Mouse (Mus musculus): Measurements from ENCODE around the gene Src. TPM values are rescaled to one million over a fixed set of nuclear protein-coding genes. Genes with fewer than 3 reads are reported as not detected.

Src gene
- polyA plus RNA-seq, 1 experiment: 69.8 TPM

DNA sequence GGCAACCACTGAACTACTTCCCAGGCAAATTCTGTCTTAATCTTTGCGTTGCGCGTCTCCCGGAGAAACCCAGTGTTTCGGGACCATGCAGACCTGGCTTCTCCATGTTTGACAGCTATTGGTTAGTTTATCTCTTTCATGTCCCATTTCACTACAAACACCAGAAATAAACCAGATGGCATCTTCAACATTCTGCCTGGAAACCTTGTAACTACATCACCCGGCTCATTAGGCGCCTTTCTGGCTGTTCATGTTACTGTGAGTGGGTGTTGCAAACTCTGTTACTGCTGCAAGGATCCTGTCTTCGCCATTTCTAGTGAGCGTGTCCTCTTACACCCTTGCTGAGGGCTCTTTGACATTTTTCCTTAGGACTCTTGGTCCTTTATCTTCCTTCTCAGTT, 94.6 kb downstream of the Src start:
- WGBS: 88% methylated on average over 9 of the region's 9 CpGs
- DNase-seq (ENCODE audit: low read depth, low spot score): no peak

DNA sequence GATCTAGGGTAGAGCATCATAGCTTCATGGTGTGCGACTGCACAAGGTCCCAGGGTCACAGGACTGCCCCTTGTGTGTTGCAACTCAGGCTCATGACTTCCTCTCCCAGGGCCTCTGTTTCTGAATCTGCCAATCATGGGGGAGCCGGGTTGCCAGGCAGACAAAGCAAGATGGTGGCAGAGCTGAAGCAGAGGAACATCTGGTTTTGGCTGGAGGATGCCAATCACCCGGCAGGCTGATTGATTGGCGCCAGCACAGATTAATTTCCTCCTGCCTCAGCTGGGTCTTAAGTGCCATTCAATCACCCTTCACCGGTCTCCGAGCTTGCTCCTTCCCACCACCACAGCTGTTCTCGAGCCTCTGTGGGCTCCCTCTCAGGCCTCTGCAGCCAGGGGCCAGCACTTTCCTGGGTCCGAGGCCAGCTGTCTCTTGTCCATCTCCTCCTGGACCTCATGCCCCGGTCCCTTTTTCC, 95.5 kb downstream of the Src start:
- DNase-seq (ENCODE audit: low read depth, low spot score): no peak
- WGBS: 62% methylated on average over 9 of the region's 9 CpGs

DNA sequence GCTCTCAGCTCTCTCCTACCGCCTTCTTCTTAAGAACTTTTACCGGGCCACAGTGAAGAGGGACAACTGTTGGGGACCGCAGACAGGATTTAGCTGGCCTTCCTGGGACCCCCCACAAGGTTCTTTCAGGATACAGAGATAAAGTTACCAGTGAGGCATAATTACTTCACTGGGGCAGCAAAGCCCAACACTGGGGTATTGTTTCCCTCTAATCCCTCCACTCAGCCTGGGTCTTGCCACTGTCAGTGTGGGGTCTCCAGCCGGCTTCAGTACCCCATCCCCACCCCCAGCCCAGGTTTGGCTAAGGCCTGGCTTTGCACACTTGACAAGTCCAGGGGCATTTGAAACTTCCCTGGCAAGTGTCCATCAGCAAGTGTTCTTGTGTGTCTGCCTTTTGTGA, 96.1 kb downstream of the Src start:
- WGBS: 37% methylated on average over 4 of the region's 4 CpGs
- no peak for DNase-seq (ENCODE audit: low read depth, low spot score)

DNA sequence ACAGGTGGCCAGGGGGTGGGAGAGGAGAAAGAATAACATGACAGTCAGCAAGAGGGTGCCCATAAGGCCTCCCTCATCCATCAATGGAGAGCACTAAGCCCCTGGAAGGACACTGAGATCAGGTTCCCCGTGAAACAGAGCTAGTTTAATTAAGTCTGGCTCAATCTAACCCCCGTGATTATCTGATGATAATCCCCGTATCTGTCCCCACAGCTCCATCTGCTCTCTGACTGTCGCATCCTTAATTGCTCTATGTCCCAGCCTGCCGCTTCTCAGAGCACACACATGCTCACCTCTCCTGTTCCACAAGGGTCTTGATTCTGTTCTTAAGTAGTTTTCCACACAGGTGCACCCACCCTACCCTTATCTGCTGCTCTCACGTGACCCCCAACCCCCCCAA, 99.3 kb downstream of the Src start:
- no peak for DNase-seq (ENCODE audit: low read depth, low spot score)
- 73% methylated on average over 6 of the region's 6 CpGs for WGBS

DNA sequence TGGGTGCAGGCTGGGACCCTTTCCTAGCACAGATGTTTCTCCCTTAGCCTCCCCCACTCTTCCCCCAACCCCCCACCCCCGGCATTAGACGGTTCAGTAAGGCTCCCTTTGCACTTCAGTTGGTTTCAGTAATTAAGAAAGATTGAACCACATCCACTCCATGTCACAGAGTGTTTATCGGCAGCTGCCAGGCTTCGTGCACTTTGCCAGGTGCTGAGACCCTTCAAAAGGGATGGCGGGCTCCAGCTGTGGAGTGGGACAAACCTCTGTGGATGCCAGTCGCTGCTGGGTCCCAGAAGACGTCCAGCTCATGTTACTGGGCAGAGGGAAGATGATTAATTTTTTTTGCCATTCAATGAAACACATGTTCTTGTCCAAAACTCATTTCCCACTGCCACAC, 100.2 kb downstream of the Src start:
- no peak for DNase-seq (ENCODE audit: low read depth, low spot score)
- 68% methylated on average over 7 of the region's 7 CpGs for WGBS

DNA sequence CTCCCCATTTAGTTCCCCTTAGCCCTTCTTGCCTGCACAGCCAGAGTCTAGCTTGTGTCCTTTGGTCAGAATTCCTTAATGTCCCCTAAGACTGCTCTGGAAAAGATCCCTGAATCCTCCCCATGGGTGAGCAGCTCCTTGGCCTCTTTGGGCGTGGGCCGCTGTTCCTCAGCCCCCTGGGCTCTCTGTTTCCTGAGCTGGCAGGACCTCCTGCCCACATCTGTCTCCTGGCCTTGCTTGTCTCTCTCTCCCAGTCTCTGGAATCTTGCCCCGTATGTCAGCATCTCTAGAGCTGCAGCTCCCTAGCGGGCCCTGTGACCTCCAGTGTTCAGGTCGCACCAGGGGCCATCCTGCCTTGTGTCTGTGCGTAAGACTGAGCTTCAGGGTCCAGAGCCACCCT, 101.2 kb downstream of the Src start:
- 63% methylated on average over 6 of the region's 6 CpGs for WGBS

DNA sequence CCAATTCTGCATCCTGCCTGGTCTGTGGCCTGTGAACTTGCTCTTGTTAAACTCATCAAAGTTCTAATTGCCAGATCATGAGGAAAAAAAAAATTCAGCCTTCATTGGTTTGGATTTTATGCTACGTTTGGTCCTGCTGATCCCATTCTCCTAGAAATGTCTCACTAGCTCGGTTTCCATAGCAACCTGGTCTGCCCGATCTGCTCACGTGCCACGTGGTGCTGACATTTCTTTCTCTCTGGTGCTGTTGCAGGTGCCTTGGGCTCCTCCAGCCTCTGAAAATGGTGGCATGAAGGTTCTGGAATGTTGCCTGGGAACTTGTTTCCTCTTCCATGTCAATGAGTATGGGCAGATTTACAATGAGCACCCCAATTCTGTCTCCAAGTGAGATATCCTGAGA, 102.3 kb downstream of the Src start:
- DNase-seq (ENCODE audit: low read depth, low spot score): no peak
- 30% methylated on average over 5 of the region's 5 CpGs for WGBS

More for the DNA sequence above, 101.2 kb downstream of the Src start:
- no peak for DNase-seq (ENCODE audit: low read depth, low spot score)

Other genes with a start within 250 kb of the Src start
- 5.0 and 9.5 TPM in 2 replicates for gene Rbl1, start 213.9 kb upstream of the Src start, polyA plus RNA-seq (2012; rRNA removed)
- 322 and 331 TPM in 2 replicates for gene Rpn2, start 139.4 kb upstream of the Src start, polyA plus RNA-seq (2012; rRNA removed)
- gene Mroh8, start 138.9 kb upstream of the Src start, polyA plus RNA-seq (2012; rRNA removed): 0.10 and 0.25 TPM in 2 replicates
- gene Ghrh, start 70.9 kb upstream of the Src start, polyA plus RNA-seq (2012; rRNA removed): 0.22 TPM in 1 of 2 replicates, not detected in the other
- gene Manbal, start 50.9 kb upstream of the Src start, polyA plus RNA-seq (2012; rRNA removed): 64.9 and 72.3 TPM in 2 replicates
- gene Nnat, start 141.6 kb downstream of the Src start, polyA plus RNA-seq (2012; rRNA removed): 14.6 and 19.9 TPM in 2 replicates
- 33.2 and 43.3 TPM in 2 replicates for gene Blcap, start 152.8 kb downstream of the Src start, polyA plus RNA-seq (2012; rRNA removed)

Data from large intestine, adult 2 months (tissue).